Mouse (Mus musculus) hindbrain, postnatal 0 days (tissue): ENCODE data around the gene Specc1l. TPM values are rescaled to one million over a fixed set of nuclear protein-coding genes. Genes with fewer than 3 reads are reported as not detected.

Source experiments
- ATAC-seq: fragments of 200-750 bp; cut with Nextera tagmentation; 2 replicates; pipeline ENCODE4 v1.8.0; 2017; ENCODE audit warnings: mild to moderate bottlenecking, moderate TSS enrichment, moderate library complexity
- DNase-seq: peaks from one replicate; pipeline ENCODE4 v3.0.0-alpha.2; 2015; ENCODE audit warnings: low spot score
- H3K27ac ChIP-seq: fragments of 300-500 bp; sonication (generic); 2 replicates; pipeline ENCODE4 v1.5.1; 2014; ENCODE audit warnings: mild to moderate bottlenecking
- H3K27me3 ChIP-seq: fragments of 300-500 bp; sonication (generic); 2 replicates; pipeline ENCODE4 v1.6.1; 2014; ENCODE audit warnings: low read length, mixed read lengths; ENCODE audit not compliant: insufficient read depth
- H3K36me3 ChIP-seq: fragments of 300-500 bp; sonication (generic); 2 replicates; pipeline ENCODE4 v1.6.1; 2014; ENCODE audit warnings: low read length, mixed read lengths; ENCODE audit not compliant: insufficient read depth
- H3K4me1 ChIP-seq: fragments of 300-500 bp; sonication (generic); 2 replicates; pipeline ENCODE4 v1.6.1; 2014; ENCODE audit warnings: antibody characterized with exemption, low read length, mixed read lengths; ENCODE audit not compliant: insufficient read depth
- H3K4me2 ChIP-seq: fragments of 300-500 bp; sonication (generic); 2 replicates; pipeline ENCODE4 v1.6.1; 2014; ENCODE audit warnings: low read depth, mild to moderate bottlenecking, low read length, moderate library complexity, mixed read lengths
- H3K4me3 ChIP-seq: fragments of 300-500 bp; sonication (generic); 2 replicates; pipeline ENCODE4 v1.5.1; 2014; ENCODE audit warnings: low read length
- H3K9ac ChIP-seq: fragments of 300-500 bp; sonication (generic); replicated peaks from 2 replicates; pipeline ENCODE4 v1.6.1; 2014; ENCODE audit warnings: mild to moderate bottlenecking, low read length, moderate library complexity, mixed read lengths
- H3K9me3 ChIP-seq: fragments of 300-500 bp; sonication (generic); 2 replicates; pipeline ENCODE4 v1.6.1; 2016; ENCODE audit warnings: low read length, mixed read lengths
- CTCF ChIP-seq: IDR thresholded peaks from 2 replicates; pipeline ENCODE4 v1.5.1; 2016; ENCODE audit warnings: antibody characterized with exemption, control low read depth, low read depth
- WGBS: fragments of 180-500 bp; shearing (Covaris S2); extraction: QIAGEN DNeasy Blood & Tissue Kit; methylation state at CpG from one replicate; pipeline ENCODE4 v1.1.7; 2014; 5-methylcytosine and 5-hydroxymethylcytosine counted together
- polyA plus RNA-seq: library from polyadenylated mRNA; unstranded; fragments of >200 nt; fragmentation: Nextera tagmentation; extraction: Ambion mirVana; gene quantifications from 2 replicates; pipeline ENCODE4 v1.2.1, GENCODE M21; 2015
- total RNA-seq: library from RNA; depleted of rRNA; stranded (reverse); fragments of >200 nt; gene quantifications from 2 replicates; pipeline ENCODE4 v1.2.3, GENCODE M21; 2014

Specc1l gene
- total and polyA plus RNA-seq, 2 experiments from 2014 or later, result 22.3 to 42.2 TPM

GRCm38 (mm10) chr10:75325821-75326220 lies 113.9 kb downstream of the Specc1l start:
- Histone ChIP-seq H3K9ac (no peak overlapping the region), H3K9me3 (no peaks in the 10 kb centered on the region), H3K36me3 (no peaks in the 10 kb centered on the region), H3K27me3 (no peaks in the 10 kb centered on the region), H3K4me1 (no peaks in the 10 kb centered on the region), H3K27ac (no peak overlapping the region), H3K4me3 (no peak overlapping the region), H3K4me2 (no peak overlapping the region)
- no peak for ATAC-seq
- DNase-seq, result no peak
- 96% methylated on average over 23 of the region's 23 CpGs for WGBS
- no peak for TF ChIP-seq CTCF

DNA sequence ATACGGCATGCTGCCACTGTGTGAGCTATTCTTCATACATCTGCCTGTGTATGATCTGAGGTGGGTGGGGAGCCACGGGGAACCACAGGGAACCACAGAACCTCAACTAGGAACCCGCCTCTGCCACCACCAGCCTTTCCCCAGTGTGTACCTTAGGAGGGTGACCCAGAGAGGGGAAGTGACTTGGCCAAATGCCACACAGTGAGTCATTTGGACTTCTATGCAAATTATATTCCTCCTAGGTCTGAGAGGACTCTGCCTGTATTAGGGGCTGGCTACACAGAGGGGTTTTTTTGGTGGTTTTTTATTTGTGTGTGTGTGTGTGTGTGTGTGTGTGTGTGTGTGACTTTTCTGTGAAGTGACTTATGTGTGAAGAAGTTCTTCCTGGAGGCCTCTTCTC lies 114.7 kb downstream of the Specc1l start:
- no peak overlapping the region for H3K9ac ChIP-seq
- no peaks in the 10 kb centered on the region for H3K36me3 ChIP-seq
- WGBS, result 72% methylated on average over 3 of the region's 3 CpGs
- H3K9me3 ChIP-seq, result no peaks in the 10 kb centered on the region
- H3K4me2 ChIP-seq, result no peak overlapping the region
- ATAC-seq (no peak), DNase-seq (no peak)
- H3K27ac ChIP-seq, result no peak overlapping the region
- no peak overlapping the region for H3K4me3 ChIP-seq
- no peak for TF ChIP-seq CTCF
- H3K4me1 ChIP-seq, result no peaks in the 10 kb centered on the region
- no peaks in the 10 kb centered on the region for H3K27me3 ChIP-seq

- no peak for TF ChIP-seq CTCF
- Histone ChIP-seq H3K27ac (no peak overlapping the region), H3K9me3 (no peaks in the 10 kb centered on the region), H3K9ac (no peak overlapping the region), H3K4me3 (no peak overlapping the region), H3K36me3 (no peaks in the 10 kb centered on the region), H3K27me3 (no peaks in the 10 kb centered on the region), H3K4me1 (no peaks in the 10 kb centered on the region), H3K4me2 (no peak overlapping the region)
- no peak for DNase-seq
- ATAC-seq, result no peak
- 73% methylated on average over 11 of the region's 11 CpGs for WGBS
These were observed 115.2 kb downstream of the Specc1l start for GRCm38 (mm10) chr10:75327081-75327480.

DNA sequence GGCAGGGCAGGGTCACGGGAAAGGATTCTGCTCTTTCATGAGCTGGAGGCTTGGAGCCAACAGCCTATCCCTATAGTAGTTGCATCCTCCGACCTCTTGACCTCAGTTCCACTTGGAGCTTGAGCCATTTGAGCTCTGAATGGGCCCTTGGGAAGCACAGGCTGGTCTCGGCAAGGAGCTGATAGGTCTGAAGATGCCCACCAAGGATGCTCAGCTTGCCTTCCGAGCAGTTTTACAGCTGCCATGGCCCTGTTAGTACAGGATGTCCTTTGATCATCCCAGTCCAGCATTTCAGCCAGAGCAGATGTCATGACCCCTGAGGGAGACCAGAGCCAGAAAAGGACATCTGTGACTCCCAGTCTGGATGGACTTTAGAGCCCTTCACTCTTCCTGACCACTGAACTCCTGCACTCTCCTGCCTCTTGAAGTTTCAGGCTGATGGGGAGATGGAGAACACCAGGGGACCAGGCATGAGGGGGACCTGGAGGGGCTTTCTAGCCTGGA lies 116.4 kb downstream of the Specc1l start:
- H3K4me1 ChIP-seq, result no peaks in the 10 kb centered on the region
- ATAC-seq, result no peak
- no peak for TF ChIP-seq CTCF
- 54% methylated on average over 4 of the region's 4 CpGs for WGBS
- H3K27ac ChIP-seq, result no peak overlapping the region
- no peak for DNase-seq
- no peak overlapping the region for H3K4me2 ChIP-seq
- H3K27me3 ChIP-seq, result no peaks in the 10 kb centered on the region
- no peak overlapping the region for H3K9ac ChIP-seq
- H3K9me3 ChIP-seq, result no peaks in the 10 kb centered on the region
- H3K36me3 ChIP-seq, result no peaks in the 10 kb centered on the region
- no peak overlapping the region for H3K4me3 ChIP-seq

DNA sequence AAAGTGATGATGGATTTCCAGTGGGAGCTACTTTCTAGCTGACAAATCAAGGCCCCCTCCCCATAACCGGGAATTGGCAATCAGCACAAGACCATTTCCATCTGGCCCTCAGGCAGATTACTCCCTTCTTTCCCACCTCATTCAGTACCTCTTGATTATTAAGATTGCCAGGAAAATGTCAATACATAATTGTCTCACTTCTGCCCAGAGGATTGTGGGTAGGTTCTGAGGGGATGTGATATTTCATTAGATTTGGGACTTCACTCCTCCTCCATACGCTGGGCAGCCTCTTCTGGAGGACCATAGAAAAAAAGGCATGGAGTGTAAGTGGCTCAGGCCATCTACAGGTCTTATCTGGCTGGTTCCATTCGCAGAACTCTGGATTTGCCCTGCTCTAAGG lies 120.4 kb downstream of the Specc1l start:
- no peak overlapping the region for H3K4me3 ChIP-seq
- no peak overlapping the region for H3K27ac ChIP-seq
- TF ChIP-seq CTCF, result no peak
- ATAC-seq, result no peak
- H3K9ac ChIP-seq, result no peak overlapping the region
- no peaks in the 10 kb centered on the region for H3K27me3 ChIP-seq
- no peak for DNase-seq
- 88% methylated on average over 3 of the region's 3 CpGs for WGBS
- no peak overlapping the region for H3K4me2 ChIP-seq
- no peaks in the 10 kb centered on the region for H3K9me3 ChIP-seq
- no peaks in the 10 kb centered on the region for H3K36me3 ChIP-seq
- no peaks in the 10 kb centered on the region for H3K4me1 ChIP-seq

DNA sequence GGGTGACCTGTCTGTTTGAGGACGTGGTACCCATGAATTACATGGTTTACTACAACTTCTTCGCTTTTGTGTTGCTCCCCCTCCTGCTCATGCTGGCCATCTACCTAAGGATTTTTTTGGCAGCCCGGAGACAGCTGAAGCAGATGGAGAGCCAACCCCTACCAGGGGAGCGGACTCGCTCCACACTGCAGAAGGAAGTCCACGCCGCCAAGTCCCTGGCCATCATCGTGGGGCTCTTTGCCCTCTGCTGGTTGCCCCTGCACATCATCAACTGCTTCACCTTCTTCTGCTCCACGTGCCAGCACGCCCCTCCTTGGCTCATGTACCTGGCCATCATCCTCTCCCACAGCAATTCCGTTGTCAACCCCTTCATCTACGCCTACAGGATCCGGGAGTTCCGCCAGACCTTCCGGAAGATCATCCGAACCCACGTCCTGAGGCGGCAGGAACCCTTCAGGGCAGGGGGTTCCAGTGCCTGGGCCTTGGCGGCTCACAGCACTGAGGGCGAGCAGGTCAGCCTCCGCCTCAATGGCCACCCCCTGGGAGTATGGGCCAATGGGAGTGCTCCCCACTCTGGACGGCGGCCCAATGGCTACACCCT lies 121.4 kb downstream of the Specc1l start:
- DNase-seq (no peak), ATAC-seq (no peak)
- Histone ChIP-seq H3K27me3 (no peaks in the 10 kb centered on the region), H3K9me3 (no peaks in the 10 kb centered on the region), H3K36me3 (no peaks in the 10 kb centered on the region), H3K4me3 (no peak overlapping the region), H3K27ac (no peak overlapping the region), H3K9ac (no peak overlapping the region), H3K4me2 (no peak overlapping the region), H3K4me1 (no peaks in the 10 kb centered on the region)
- no peak for TF ChIP-seq CTCF
- WGBS, result 93% methylated on average over 23 of the region's 23 CpGs

DNA sequence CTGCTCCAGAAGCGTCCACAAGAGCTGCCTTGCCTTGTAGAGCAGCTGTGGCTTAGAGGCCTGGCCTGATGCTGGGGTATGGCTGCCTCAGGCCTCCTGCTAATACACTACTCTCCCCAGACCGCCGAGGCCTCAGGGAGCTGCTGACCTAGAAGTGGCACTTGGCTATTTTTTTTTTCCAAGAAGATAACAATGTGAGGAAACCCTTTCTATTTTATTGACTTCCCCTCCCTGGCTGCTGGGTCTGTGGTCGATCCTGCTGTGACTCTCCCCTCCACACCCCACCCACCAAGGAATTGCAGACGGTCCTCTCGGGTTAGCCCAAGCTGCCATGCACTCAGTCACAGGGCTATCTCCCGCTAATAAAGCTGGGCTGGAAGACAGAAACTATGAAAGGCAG lies 122.3 kb downstream of the Specc1l start:
- no peak overlapping the region for H3K4me3 ChIP-seq
- no peak overlapping the region for H3K9ac ChIP-seq
- 78% methylated on average over 7 of the region's 7 CpGs for WGBS
- no peaks in the 10 kb centered on the region for H3K9me3 ChIP-seq
- no peaks in the 10 kb centered on the region for H3K27me3 ChIP-seq
- DNase-seq (no peak), ATAC-seq (no peak)
- H3K4me2 ChIP-seq, result no peak overlapping the region
- H3K36me3 ChIP-seq, result no peaks in the 10 kb centered on the region
- TF ChIP-seq CTCF, result no peak
- H3K27ac ChIP-seq, result no peak overlapping the region
- no peaks in the 10 kb centered on the region for H3K4me1 ChIP-seq
